Mouse (Mus musculus): Measurements from ENCODE around the gene Adrm1. TPM values are rescaled to one million over a fixed set of nuclear protein-coding genes. Genes with fewer than 3 reads are reported as not detected.
A peak's percentile ranks its signal among the peaks of the same experiment; 100 is the strongest.
"Not testable (repeated sequence)": the region's sequence is repeated elsewhere in the genome, so short reads cannot be mapped to it uniquely, and the experiment has no call there.

The Adrm1 gene
- polyA plus RNA-seq, 1 experiment from 2014 or later = 150 TPM

- no peak overlapping the region for H3K4me2 ChIP-seq
- H3K27ac ChIP-seq (replicated peaks) = no peak overlapping the region
- no peak overlapping the region for H3K4me3 ChIP-seq
- H3K4me1 ChIP-seq = peaks cover 4% of the 10 kb centered on the region
- peaks cover 33% of the 10 kb centered on the region for H3K36me3 ChIP-seq
- H3K9me3 ChIP-seq = no peaks in the 10 kb centered on the region
- WGBS = 82% methylated on average over 2 of the region's 2 CpGs
- no peak overlapping the region for H3K9ac ChIP-seq
- no peak for ATAC-seq (ENCODE audit: extremely low read depth, insufficient number of reproducible peaks, low FRiP score, low TSS enrichment)
- no peaks in the 10 kb centered on the region for H3K27me3 ChIP-seq (replicated peaks)
Measured at GRCm38 (mm10) chr2:180165855-180166254, 5.4 kb upstream of the Adrm1 start.

GRCm38 (mm10) chr2:180166869-180167268, 4.4 kb upstream of the Adrm1 start:
- Histone ChIP-seq H3K27me3 (replicated peaks) (no peaks in the 10 kb centered on the region), H3K36me3 (peaks cover 23% of the 10 kb centered on the region), H3K4me1 (peaks cover 6% of the 10 kb centered on the region), H3K9me3 (no peaks in the 10 kb centered on the region), H3K4me2 (no peak overlapping the region), H3K4me3 (no peak overlapping the region), H3K27ac (replicated peaks) (no peak overlapping the region), H3K9ac (no peak overlapping the region)
- 75% methylated on average over 2 of the region's 2 CpGs for WGBS
- ATAC-seq (ENCODE audit: extremely low read depth, insufficient number of reproducible peaks, low FRiP score, low TSS enrichment) = no peak

GRCm38 (mm10) chr2:180170151-180170805, 1.0 kb upstream of the Adrm1 start:
- no peaks in the 10 kb centered on the region for H3K27me3 ChIP-seq (replicated peaks)
- peak overlapping the region; percentile 77 for H3K9ac ChIP-seq
- H3K4me3 ChIP-seq = peak overlapping the region; percentile 99; the same call in 1 of the 2 replicates
- peak overlapping the region; percentile 74; the same call in 1 of the 2 replicates for H3K4me2 ChIP-seq
- H3K4me1 ChIP-seq = peaks cover 27% of the 10 kb centered on the region
- ATAC-seq (ENCODE audit: extremely low read depth, insufficient number of reproducible peaks, low FRiP score, low TSS enrichment) = no peak
- WGBS = 80% methylated on average over 11 of the region's 11 CpGs
- no peaks in the 10 kb centered on the region for H3K9me3 ChIP-seq
- H3K36me3 ChIP-seq = peaks cover 25% of the 10 kb centered on the region
- H3K27ac ChIP-seq (replicated peaks) = peak overlapping the region; percentile 17; the same call in 1 of the 2 replicates

GRCm38 (mm10) chr2:180171522-180172070, 311 bp downstream of the Adrm1 start:
- peaks cover 27% of the 10 kb centered on the region for H3K4me1 ChIP-seq
- H3K36me3 ChIP-seq = peaks cover 38% of the 10 kb centered on the region
- H3K27ac ChIP-seq (replicated peaks) = peak overlapping the region; percentile 93
- under 1% methylated on average over 75 of the region's 80 CpGs for WGBS
- no peaks in the 10 kb centered on the region for H3K27me3 ChIP-seq (replicated peaks)
- peak overlapping the region; percentile 99 for H3K4me3 ChIP-seq
- peak overlapping the region; percentile 98 for H3K9ac ChIP-seq
- ATAC-seq (ENCODE audit: extremely low read depth, insufficient number of reproducible peaks, low FRiP score, low TSS enrichment) = peak; percentile 62
- peak overlapping the region; percentile 100 for H3K4me2 ChIP-seq
- H3K9me3 ChIP-seq = no peaks in the 10 kb centered on the region

- H3K4me3 ChIP-seq = peak overlapping the region; percentile 99
- no peak for ATAC-seq (ENCODE audit: extremely low read depth, insufficient number of reproducible peaks, low FRiP score, low TSS enrichment)
- H3K9me3 ChIP-seq = no peaks in the 10 kb centered on the region
- H3K27me3 ChIP-seq (replicated peaks) = no peaks in the 10 kb centered on the region
- peak overlapping the region; percentile 93 for H3K27ac ChIP-seq (replicated peaks)
- under 1% methylated on average over 9 of the region's 9 CpGs for WGBS
- H3K4me1 ChIP-seq = peaks cover 27% of the 10 kb centered on the region
- H3K36me3 ChIP-seq = peaks cover 44% of the 10 kb centered on the region
- H3K9ac ChIP-seq = peak overlapping the region; percentile 98
- peak overlapping the region; percentile 100 for H3K4me2 ChIP-seq
Measured at GRCm38 (mm10) chr2:180172152-180172551, 867 bp downstream of the Adrm1 start.

- no peaks in the 10 kb centered on the region for H3K27me3 ChIP-seq (replicated peaks)
- H3K4me2 ChIP-seq = peak overlapping the region; percentile 100
- 70% methylated on average over 4 of the region's 4 CpGs for WGBS
- peaks cover 54% of the 10 kb centered on the region for H3K36me3 ChIP-seq
- H3K9me3 ChIP-seq = no peaks in the 10 kb centered on the region
- H3K27ac ChIP-seq (replicated peaks) = no peak overlapping the region
- peaks cover 27% of the 10 kb centered on the region for H3K4me1 ChIP-seq
- H3K9ac ChIP-seq = peak overlapping the region; percentile 98; the same call in 1 of the 2 replicates
- no peak for ATAC-seq (ENCODE audit: extremely low read depth, insufficient number of reproducible peaks, low FRiP score, low TSS enrichment)
- H3K4me3 ChIP-seq = peak overlapping the region; percentile 99
Measured at GRCm38 (mm10) chr2:180173163-180173562, 1.9 kb downstream of the Adrm1 start.

- 0 out of 2 replicates have a peak overlapping the region, but pooled peaks have one; percentile 5 for H3K4me3 ChIP-seq
- peaks cover 27% of the 10 kb centered on the region for H3K4me1 ChIP-seq
Measured at GRCm38 (mm10) chr2:180173711-180174110, 2.4 kb downstream of the Adrm1 start.

GRCm38 (mm10) chr2:180174121-180174520, 2.8 kb downstream of the Adrm1 start:
- H3K4me1 ChIP-seq = peaks cover 27% of the 10 kb centered on the region
- no peak overlapping the region for H3K4me3 ChIP-seq
- WGBS = 91% methylated on average over 5 of the region's 5 CpGs
- 0 out of 2 replicates have a peak overlapping the region, but pooled peaks have one; percentile 19 for H3K9ac ChIP-seq
- no peaks in the 10 kb centered on the region for H3K27me3 ChIP-seq (replicated peaks)
- H3K4me2 ChIP-seq = no peak overlapping the region
- H3K9me3 ChIP-seq = no peaks in the 10 kb centered on the region
- ATAC-seq (ENCODE audit: extremely low read depth, insufficient number of reproducible peaks, low FRiP score, low TSS enrichment) = no peak
- H3K27ac ChIP-seq (replicated peaks) = no peak overlapping the region
- peaks cover 64% of the 10 kb centered on the region for H3K36me3 ChIP-seq

More at GRCm38 (mm10) chr2:180173711-180174110, 2.4 kb downstream of the Adrm1 start:
- not testable (repeated sequence) for H3K27me3 ChIP-seq (replicated peaks); H3K9me3 ChIP-seq; ATAC-seq (ENCODE audit: extremely low read depth, insufficient number of reproducible peaks, low FRiP score, low TSS enrichment); H3K27ac ChIP-seq (replicated peaks); H3K9ac ChIP-seq
- Histone ChIP-seq H3K4me2 (peak overlapping the region; percentile 100; the same call in 1 of the 2 replicates), H3K36me3 (peaks cover 60% of the 10 kb centered on the region)
- WGBS = 81% methylated on average over 8 of the region's 8 CpGs

- WGBS = 87% methylated on average over 7 of the region's 7 CpGs
- Histone ChIP-seq H3K27me3 (replicated peaks) (no peaks in the 10 kb centered on the region), H3K27ac (replicated peaks) (no peak overlapping the region), H3K9ac (no peak overlapping the region), H3K4me1 (peaks cover 24% of the 10 kb centered on the region), H3K4me2 (no peak overlapping the region), H3K36me3 (peaks cover 80% of the 10 kb centered on the region), H3K9me3 (no peaks in the 10 kb centered on the region), H3K4me3 (no peak overlapping the region)
- no peak for ATAC-seq (ENCODE audit: extremely low read depth, insufficient number of reproducible peaks, low FRiP score, low TSS enrichment)
Measured at GRCm38 (mm10) chr2:180175725-180176124, 4.4 kb downstream of the Adrm1 start.

- Histone ChIP-seq H3K4me1 (no peaks in the 10 kb centered on the region), H3K4me3 (no peak overlapping the region), H3K27ac (replicated peaks) (no peak overlapping the region), H3K9ac (no peak overlapping the region), H3K36me3 (peaks cover 85% of the 10 kb centered on the region), H3K4me2 (no peak overlapping the region), H3K9me3 (no peaks in the 10 kb centered on the region), H3K27me3 (replicated peaks) (no peaks in the 10 kb centered on the region)
- no peak for ATAC-seq (ENCODE audit: extremely low read depth, insufficient number of reproducible peaks, low FRiP score, low TSS enrichment)
- WGBS = 87% methylated on average over 9 of the region's 9 CpGs
Measured at GRCm38 (mm10) chr2:180181542-180181941, 10.3 kb downstream of the Adrm1 start.

- ATAC-seq (ENCODE audit: extremely low read depth, insufficient number of reproducible peaks, low FRiP score, low TSS enrichment) = no peak
- Histone ChIP-seq H3K36me3 (peaks cover 81% of the 10 kb centered on the region), H3K4me1 (no peaks in the 10 kb centered on the region)
Measured at GRCm38 (mm10) chr2:180184011-180184751, 12.9 kb downstream of the Adrm1 start.

More at GRCm38 (mm10) chr2:180184011-180184751, 12.9 kb downstream of the Adrm1 start:
- no peaks in the 10 kb centered on the region for H3K27me3 ChIP-seq (replicated peaks)
- H3K27ac ChIP-seq (replicated peaks) = no peak overlapping the region
- no peak overlapping the region for H3K9ac ChIP-seq
- 83% methylated on average over 24 of the region's 24 CpGs for WGBS
- H3K4me2 ChIP-seq = no peak overlapping the region
- H3K4me3 ChIP-seq = no peak overlapping the region
- no peaks in the 10 kb centered on the region for H3K9me3 ChIP-seq
